Mouse (Mus musculus) heart, postnatal 0 days (tissue): ENCODE data around the gene Tspan13.

Experiments used
- CTCF ChIP-seq: IDR thresholded peaks from 2 replicates; pipeline ENCODE4 v1.5.1; 2016; ENCODE audit warnings: antibody characterized with exemption, control low read depth, low read depth
- EP300 ChIP-seq: IDR thresholded peaks from 2 replicates; pipeline ENCODE4 v1.6.1; 2016; ENCODE audit warnings: antibody characterized with exemption, low read depth

DNA sequence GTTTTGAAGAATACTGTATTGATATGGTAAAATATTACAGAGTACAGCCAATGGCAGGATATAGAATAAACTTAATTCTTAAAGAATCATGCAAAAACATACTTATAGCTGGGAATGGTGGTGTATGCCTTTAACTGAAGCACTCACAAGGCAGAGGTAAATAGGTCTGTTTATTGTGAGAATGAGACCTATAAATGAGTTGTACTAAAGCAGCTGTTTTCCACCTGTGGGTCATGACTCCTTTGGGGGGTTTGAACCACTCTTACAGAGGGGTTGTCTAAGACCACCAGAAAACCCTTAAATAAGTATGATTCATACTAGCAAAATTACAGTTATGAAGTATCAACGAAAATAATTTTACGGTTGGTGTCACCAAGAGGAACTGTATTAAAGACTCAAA is 43.1 kb upstream of the Tspan13 start:
- TF ChIP-seq CTCF (no peak), EP300 (no peak)
